ENCODE assay signal across 8 mouse cellular contexts in genomic region chr7:114115961-114116360, GRCm38 (mm10). TPM values are rescaled to one million over a fixed set of nuclear protein-coding genes. Genes with fewer than 3 reads are reported as not detected.
A peak's percentile ranks its signal among the peaks of the same experiment; 100 is the strongest.
DNase-seq lines count a peak whose midpoint lies in the region; ATAC-seq and TF ChIP-seq lines count a peak whose summit lies in the region.

No protein-coding gene starts in this region.

- WGBS in forebrain, embryonic 16.5 days = 18% methylated on average over 9 of the region's 9 CpGs
- WGBS in liver, postnatal 0 days (ENCODE audit: insufficient replicate concordance) = 31% methylated on average over 9 of the region's 9 CpGs

- H3K9me3 ChIP-seq in forebrain, embryonic 16.5 days (ENCODE audit: control insufficient read depth, low read length) = no peaks in the 10 kb centered on the region
- no peaks in the 10 kb centered on the region for H3K9me3 ChIP-seq in liver, postnatal 0 days (ENCODE audit: low read length)

- peak overlapping the region; percentile 93 for H3K4me3 ChIP-seq in gastrocnemius, adult 2 months
- H3K4me3 ChIP-seq in forebrain, embryonic 16.5 days (replicated peaks; ENCODE audit: low read length) = peak overlapping the region; percentile 82
- H3K4me3 ChIP-seq in liver, postnatal 0 days (ENCODE audit: low read depth, low read length) = peak overlapping the region; percentile 78; the same call in 1 of the 2 replicates

- no peak for TF ChIP-seq CTCF in gastrocnemius, adult 2 months (IDR thresholded peaks at IDR 0.05)
- no peak for TF ChIP-seq CTCF in liver, postnatal 0 days (IDR thresholded peaks at IDR 0.05; ENCODE audit: low read depth)

- no peak overlapping the region for H3K27ac ChIP-seq in gastrocnemius, adult 2 months
- no peak overlapping the region for H3K27ac ChIP-seq in forebrain, embryonic 16.5 days (ENCODE audit: low read length)
- no peak overlapping the region for H3K27ac ChIP-seq in liver, postnatal 0 days (ENCODE audit: low read depth)

- ATAC-seq in forebrain, embryonic 16.5 days = no peak
- no peak for ATAC-seq in liver, postnatal 0 days

- H3K9ac ChIP-seq in forebrain, embryonic 16.5 days (replicated peaks; ENCODE audit: low read depth, low read length) = peak overlapping the region; percentile 24; the same call in 1 of the 2 replicates
- no peak overlapping the region for H3K9ac ChIP-seq in liver, postnatal 0 days (replicated peaks)

- no peak for DNase-seq in gastrocnemius, adult 2 months
- no peak for DNase-seq in gastrocnemius, adult 18-20 months (ENCODE audit: low spot score)
- peak; percentile 52 for DNase-seq in A20 (ENCODE audit: low read depth, low spot score)
- DNase-seq in liver, postnatal 0 days = no peak
- no peak for DNase-seq in layer of hippocampus, adult 9-11 months
- DNase-seq in adrenal gland, postnatal 25 days = no peak
- no peak for DNase-seq in B cell, adult 2 months

- intact Hi-C loops in gastrocnemius, adult 2 months (cut with DNase I) = loop anchor here (5.0 kb wide), 2 partner anchors 49 to 96 kb away; no protein-coding TSS in a partner anchor

- H3K4me2 ChIP-seq in forebrain, embryonic 16.5 days (ENCODE audit: low read length) = peak overlapping the region; percentile 75
- peak overlapping the region; percentile 75 for H3K4me2 ChIP-seq in liver, postnatal 0 days (ENCODE audit: low read depth, low read length)

- no peaks in the 10 kb centered on the region for H3K36me3 ChIP-seq in forebrain, embryonic 16.5 days (ENCODE audit: control insufficient read depth, insufficient read depth)
- no peaks in the 10 kb centered on the region for H3K36me3 ChIP-seq in liver, postnatal 0 days (replicated peaks; ENCODE audit: insufficient read depth, low read length)

- no peaks in the 10 kb centered on the region for H3K27me3 ChIP-seq in forebrain, embryonic 16.5 days (replicated peaks; ENCODE audit: control insufficient read depth, insufficient read depth, low read length)
- 0 out of 2 replicates have a peak, but pooled peaks cover 3% of the 10 kb centered on the region for H3K27me3 ChIP-seq in liver, postnatal 0 days (ENCODE audit: insufficient read depth, low read length)

- no peak for TF ChIP-seq EP300 in liver, postnatal 0 days (IDR thresholded peaks at IDR 0.05; ENCODE audit: low read depth)

- peaks cover 10% of the 10 kb centered on the region for H3K4me1 ChIP-seq in forebrain, embryonic 16.5 days (replicated peaks; ENCODE audit: control insufficient read depth, insufficient read depth, low read length)
- H3K4me1 ChIP-seq in liver, postnatal 0 days (ENCODE audit: insufficient read depth) = no peaks in the 10 kb centered on the region; the same call in 1 of the 2 replicates

RNA-seq across cellular contexts. Expression of gene Rras2, which starts 1.6 kb away (rescaled TPM):
- 10 to 100 TPM; 15.6 to 20.1 TPM for total RNA-seq in gastrocnemius, adult 2 months (2021)
- 10 to 100 TPM; 14.3 to 15.3 TPM for total RNA-seq in gastrocnemius, adult 18-20 months (2021)
- 23.6 and 23.8 TPM in 2 replicates for polyA plus RNA-seq in forebrain, embryonic 16.5 days (2015; fragmentation: Nextera tagmentation; extraction: Ambion mirVana)
- polyA plus RNA-seq in liver, postnatal 0 days (2015; fragmentation: Nextera tagmentation; extraction: Ambion mirVana) = 8.1 and 8.7 TPM in 2 replicates
- total RNA-seq in adrenal gland, postnatal 25 days (2021) = 23.9 and 28.3 TPM in 2 replicates
